Mouse (Mus musculus) urinary bladder, postnatal 0 days (tissue): ENCODE data around the gene Tyk2. TPM values are rescaled to one million over a fixed set of nuclear protein-coding genes. Genes with fewer than 3 reads are reported as not detected.

Experiments used
- microRNA-seq: library from miRNA; unstranded; fragments of <30 nt; microRNA quantifications from one replicate; pipeline ENCODE4, GENCODE M21; 2016
- polyA plus RNA-seq: library from polyadenylated mRNA; unstranded; fragments of >200 nt; fragmentation: Nextera tagmentation; extraction: Ambion mirVana; gene quantifications from 2 replicates; pipeline ENCODE4 v1.2.1, GENCODE M21; 2015

Tyk2 gene
- polyA plus RNA-seq = 9.0 and 9.8 TPM in 2 replicates

DNA sequence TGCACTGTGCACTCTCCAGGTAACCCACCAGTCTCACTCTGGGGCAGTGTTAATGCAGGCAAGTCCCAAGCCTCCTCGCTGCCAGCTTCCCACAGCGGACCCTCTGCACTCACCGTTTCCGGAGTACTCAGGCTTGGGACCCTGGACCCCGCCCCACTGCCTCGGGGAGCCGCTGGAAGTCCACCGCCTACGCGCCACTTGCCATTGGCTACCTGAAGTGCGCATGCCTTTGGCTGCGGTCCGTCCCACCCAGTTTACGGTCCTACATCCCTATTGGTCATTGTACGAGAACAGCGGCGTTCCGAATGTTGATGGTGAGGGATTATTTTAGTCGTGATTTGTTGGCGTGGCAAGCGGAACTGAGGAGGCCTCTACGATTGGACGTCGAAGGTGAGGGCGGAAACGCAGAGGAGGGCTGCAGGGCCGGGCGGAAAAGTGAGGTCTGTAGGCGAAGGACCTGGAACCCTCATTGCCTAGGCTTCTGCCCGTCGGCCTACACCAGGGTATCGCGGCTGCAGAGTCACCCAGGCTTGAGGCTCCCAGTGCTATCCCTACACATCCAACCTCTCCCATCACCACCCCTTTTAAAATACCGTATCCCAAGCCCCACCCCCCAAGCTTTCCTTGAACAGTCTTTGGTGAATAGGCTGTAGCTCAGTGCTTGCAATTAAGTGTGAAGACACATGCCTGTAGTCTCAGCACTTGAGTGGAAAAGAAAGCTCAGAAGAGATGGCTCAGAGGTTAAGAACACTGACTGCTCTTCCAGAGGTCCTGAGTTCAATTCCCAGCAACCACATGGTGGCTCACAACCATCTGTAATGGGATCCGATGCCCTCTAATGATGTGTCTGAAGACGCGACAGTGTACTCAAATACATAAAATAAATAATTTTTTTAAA lies at the start of gene Tyk2:
Gene Tyk2 (minus strand): TSS at position 185 of the 898 bp plus-strand sequence.

DNA sequence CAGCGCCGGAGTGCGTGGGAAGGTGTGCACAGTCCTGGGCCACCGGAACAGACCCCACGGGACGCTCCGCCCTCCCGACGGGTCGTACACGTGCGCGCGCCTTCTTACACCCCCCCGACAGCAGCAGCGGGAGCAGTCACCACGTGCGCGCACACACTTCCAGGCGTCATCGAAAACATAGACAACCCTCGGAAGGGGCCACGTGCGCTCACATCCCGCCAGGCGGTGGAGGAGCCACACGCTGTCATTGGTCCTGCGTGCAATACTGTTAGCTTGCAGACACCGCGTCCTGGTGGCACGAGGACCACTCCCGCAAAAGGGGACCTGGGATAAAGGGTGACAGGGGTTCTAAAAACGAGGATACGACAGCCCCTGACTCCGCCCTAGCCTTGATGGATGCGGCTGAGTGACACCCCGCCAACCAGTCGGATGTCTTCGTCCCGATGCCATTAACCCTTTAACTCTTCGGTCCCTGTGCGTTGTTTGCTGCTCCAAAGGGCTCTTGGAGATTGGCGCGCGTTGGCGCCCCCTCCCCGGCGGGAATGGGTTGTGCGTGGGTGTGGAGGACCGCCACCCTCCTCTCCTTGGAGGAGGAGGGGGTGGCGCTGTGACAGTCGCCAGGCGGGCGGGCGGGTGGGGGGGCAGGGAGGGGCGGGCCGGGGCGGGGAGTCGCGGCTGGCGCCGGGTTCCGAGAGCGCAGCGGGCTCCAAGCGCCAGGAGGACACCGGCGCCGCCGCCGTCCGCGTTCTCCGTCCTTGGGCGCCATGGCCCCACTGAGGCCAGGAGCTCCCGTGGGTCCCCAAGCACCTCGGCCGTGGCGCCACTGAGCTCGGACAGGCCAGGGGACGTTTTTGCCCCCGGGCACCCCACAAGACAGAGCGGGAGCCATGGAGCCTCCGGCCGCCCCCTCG lies 34.3 kb upstream of the Tyk2 start, which contains the start of gene Pde4a:
Gene Pde4a (plus strand): TSS at position 674 of the 911 bp plus-strand sequence.

DNA sequence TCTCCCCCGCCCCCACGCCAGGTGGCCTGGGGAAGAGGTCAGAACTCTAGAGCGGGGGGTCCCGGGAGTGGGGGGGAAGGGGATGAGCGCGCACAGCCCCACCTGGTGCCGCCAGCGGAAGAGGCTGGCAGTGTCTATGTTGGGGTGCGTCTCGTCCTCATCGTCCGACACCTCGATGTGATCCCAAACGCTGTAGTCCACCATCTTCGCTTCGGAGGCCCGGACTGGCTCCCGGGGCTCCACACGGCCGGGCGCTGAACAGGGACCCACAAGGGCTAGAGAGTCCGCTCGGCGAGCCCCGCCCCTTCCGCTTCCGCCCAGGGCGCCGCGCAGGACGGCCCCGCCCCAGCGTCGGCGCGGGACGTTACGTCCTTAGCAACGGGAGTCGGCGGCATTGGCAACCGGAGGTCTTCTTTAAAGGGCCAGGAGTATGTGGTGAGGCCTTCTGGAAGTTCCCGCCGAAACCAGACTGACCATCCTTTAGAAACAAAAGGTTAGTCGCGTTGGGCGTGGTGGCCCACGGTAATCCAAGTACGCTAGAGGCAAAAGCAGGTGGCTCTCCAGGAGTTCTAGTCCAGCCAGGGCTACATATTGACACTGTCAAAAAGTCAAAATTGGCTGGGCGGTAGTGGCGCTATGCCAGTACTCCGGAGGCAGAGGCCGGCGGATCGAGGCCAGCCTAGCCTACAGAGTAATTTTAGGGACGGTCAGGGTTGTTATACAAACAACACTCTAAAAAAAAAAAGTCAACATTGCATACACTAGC lies 18.8 kb upstream of the Tyk2 start, which contains the start of gene Cdc37:
Gene Cdc37 (minus strand): TSS at position 329 of the 766 bp plus-strand sequence.

DNA sequence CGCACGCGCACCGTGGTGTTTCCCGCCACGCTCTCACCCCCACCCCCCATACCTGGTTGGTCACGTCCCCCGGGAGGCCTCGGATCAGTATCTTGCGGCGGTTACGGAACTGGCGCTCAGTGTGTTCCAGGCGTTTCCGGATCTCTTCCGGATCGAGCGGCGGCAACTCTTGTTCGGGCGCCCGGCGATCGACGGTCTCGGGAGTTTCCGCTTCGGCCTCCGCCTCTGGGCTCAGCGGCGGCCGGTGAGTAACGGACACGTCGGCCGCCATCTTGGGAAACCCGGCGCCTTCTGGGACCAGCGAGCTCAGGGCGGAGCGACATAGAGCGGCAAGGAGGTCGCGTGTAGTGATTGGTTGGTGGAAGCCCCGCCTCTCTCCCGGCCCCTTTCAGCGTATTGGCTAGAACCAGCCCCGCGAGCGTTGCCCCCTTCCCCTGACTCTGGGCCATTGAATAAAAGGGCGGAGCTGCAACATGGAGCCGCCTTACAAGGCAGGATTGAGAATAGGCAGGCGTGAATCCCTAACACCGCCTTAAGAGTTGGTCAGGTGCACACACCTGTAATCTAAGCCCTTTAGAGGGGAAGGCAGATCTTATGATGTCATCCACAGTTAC lies 39.2 kb downstream of the Tyk2 start, which contains the start of the genes Gm38431 and Raver1:
Gene Gm38431 (minus strand): TSS at position 291 of the 614 bp plus-strand sequence.
Gene Raver1 (minus strand): TSS at position 302 of the 614 bp plus-strand sequence.

DNA sequence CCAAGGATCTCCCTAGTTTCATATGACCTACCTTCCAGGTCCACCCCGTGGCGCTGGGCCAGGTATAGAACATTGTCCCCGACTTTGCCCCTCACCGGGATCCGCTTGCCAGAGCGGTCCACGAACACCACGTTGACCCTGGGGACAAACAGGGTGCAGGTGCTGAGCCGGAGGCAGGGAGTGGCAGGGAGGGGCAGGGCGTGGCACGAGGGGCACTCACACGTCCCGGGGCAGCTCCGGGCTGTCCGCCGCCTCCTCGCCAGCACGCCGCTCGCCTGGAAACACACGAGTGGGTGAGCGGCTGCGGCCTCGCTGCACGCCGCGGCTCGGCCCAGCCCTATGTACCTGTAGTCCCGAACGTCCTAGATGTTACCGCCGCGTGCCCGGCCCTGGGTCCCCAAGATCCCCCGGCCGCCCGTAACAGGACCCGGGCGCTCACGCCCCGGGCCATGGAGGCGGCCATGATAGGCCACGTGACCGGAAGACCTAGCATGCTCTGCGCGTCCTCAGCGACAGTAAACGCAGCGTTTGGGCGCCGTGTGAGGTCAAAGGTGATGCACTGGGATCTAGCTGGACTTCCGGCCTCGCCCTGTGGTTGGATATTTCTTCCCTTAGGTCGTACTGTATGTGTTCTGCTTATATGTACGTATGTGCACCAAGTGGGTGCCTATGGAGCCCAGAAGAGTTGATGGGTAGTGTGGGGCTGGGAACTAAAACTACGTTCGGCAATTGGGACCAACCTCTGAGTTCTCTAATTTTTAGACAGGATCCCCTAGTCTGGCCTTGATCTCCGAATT lies 57.8 kb downstream of the Tyk2 start, which contains the start of the genes Gm49373 and Fdx1l:
Gene Gm49373 (minus strand): TSS at position 53 of the 797 bp plus-strand sequence.
Gene Fdx1l (minus strand): TSS at position 571 of the 797 bp plus-strand sequence.

DNA sequence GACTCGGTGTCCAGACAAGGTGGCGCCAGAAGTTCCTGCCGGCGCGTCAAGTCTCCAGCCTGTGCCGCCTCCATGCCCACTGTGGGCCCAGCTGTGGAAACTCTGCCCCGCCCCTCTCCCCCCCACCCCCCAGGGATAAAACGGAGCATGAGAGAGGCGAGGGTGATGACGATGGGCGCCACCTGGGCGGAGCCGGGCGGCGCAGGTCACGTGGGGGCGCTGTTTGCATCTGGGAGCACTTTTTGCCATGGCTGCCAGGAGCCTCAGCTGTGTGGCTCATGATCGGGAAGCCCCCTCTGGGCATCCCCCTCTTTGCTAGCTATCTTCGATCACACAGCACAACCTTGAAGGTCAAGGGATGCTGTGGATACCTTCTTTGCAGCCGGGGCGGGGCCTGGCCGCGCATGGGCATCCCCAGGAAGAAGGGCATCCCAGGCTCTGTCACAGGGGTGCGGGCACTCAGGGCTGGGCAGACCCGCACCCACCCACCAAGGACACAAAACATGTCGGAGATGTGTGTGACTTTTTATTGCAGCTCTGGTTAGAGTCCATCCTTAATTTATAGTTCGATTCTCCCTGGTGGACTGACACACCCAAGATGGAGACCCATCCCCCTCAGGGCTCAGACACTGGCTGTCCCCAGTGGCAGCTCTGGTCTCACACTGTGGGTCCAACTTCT lies 63.9 kb downstream of the Tyk2 start, which contains the start of gene Zglp1:
Gene Zglp1 (minus strand): TSS at position 88 of the 679 bp plus-strand sequence.

Small RNA genes lying within 50 kb of the gene (microRNA-seq; reads per million reads assigned to microRNA genes)
- not detected for gene Mir7082

Other genes with a start within 250 kb of the Tyk2 start
- gene Ppan, start 243.1 kb downstream of the Tyk2 start, polyA plus RNA-seq = 36.3 and 39.8 TPM in 2 replicates
- 215 and 220 TPM in 2 replicates for gene Eif3g, start 232.6 kb downstream of the Tyk2 start, polyA plus RNA-seq
- gene Dnmt1, start 171.4 kb downstream of the Tyk2 start, polyA plus RNA-seq = 19.8 and 22.3 TPM in 2 replicates
- 42.4 and 46.4 TPM in 2 replicates for gene S1pr2, start 154.5 kb downstream of the Tyk2 start, polyA plus RNA-seq
- 98.2 and 105 TPM in 2 replicates for gene Mrpl4, start 128.5 kb downstream of the Tyk2 start, polyA plus RNA-seq
- gene Icam1, start 115.3 kb downstream of the Tyk2 start, polyA plus RNA-seq = 15.9 and 21.2 TPM in 2 replicates
- gene Icam4, start 101.9 kb downstream of the Tyk2 start, polyA plus RNA-seq = 0.82 and 0.83 TPM in 2 replicates
- gene Icam5, start 99.2 kb downstream of the Tyk2 start, polyA plus RNA-seq = 0.08 and 0.14 TPM in 2 replicates
- gene Zglp1, start 64.2 kb downstream of the Tyk2 start, polyA plus RNA-seq = not detected in 2 replicates
- 0.19 and 0.22 TPM in 2 replicates for gene Gm49373, start 58.1 kb downstream of the Tyk2 start, polyA plus RNA-seq
- gene Fdx1l, start 57.6 kb downstream of the Tyk2 start, polyA plus RNA-seq = 45.2 and 48.2 TPM in 2 replicates
- gene Gm38431, start 39.2 kb downstream of the Tyk2 start, polyA plus RNA-seq = 0.52 and 0.77 TPM in 2 replicates
- gene Raver1, start 39.2 kb downstream of the Tyk2 start, polyA plus RNA-seq = 21.1 and 26.9 TPM in 2 replicates
- gene Cdc37, start 18.7 kb upstream of the Tyk2 start, polyA plus RNA-seq = 166 and 173 TPM in 2 replicates
- 3.7 and 4.5 TPM in 2 replicates for gene Pde4a, start 34.5 kb upstream of the Tyk2 start, polyA plus RNA-seq
- 38.9 and 41.2 TPM in 2 replicates for gene Keap1, start 108.1 kb upstream of the Tyk2 start, polyA plus RNA-seq
- 0.08 and 0.11 TPM in 2 replicates for gene S1pr5, start 117.2 kb upstream of the Tyk2 start, polyA plus RNA-seq
- gene Atg4d, start 134.1 kb upstream of the Tyk2 start, polyA plus RNA-seq = 20.9 and 25.4 TPM in 2 replicates
- 8.3 and 8.4 TPM in 2 replicates for gene Kri1, start 156.7 kb upstream of the Tyk2 start, polyA plus RNA-seq
- gene Cdkn2d, start 160.2 kb upstream of the Tyk2 start, polyA plus RNA-seq = 27.9 and 29.2 TPM in 2 replicates
- 24.7 and 28.5 TPM in 2 replicates for gene Ap1m2, start 181.1 kb upstream of the Tyk2 start, polyA plus RNA-seq
- 106 and 120 TPM in 2 replicates for gene Slc44a2, start 189.5 kb upstream of the Tyk2 start, polyA plus RNA-seq
- gene Ilf3, start 236.6 kb upstream of the Tyk2 start, polyA plus RNA-seq = 52.5 and 56.4 TPM in 2 replicates